Mouse (Mus musculus) CH12.LX (cell line): ENCODE data around the gene Fam217b.

ENCODE experiments used
- CTCF ChIP-seq, 2 experiments: IDR thresholded peaks in 1 of 2; conservative IDR thresholded peaks in 1 of 2; 2 replicates each; pipeline ENCODE4 v1.5.1; 2011 to 2012; ENCODE audit warnings: low read depth in 2 of 2, low read length in 2 of 2, improper control_type of control experiment in 1 of 2, inconsistent platforms in 1 of 2, mild to moderate bottlenecking in 1 of 2, moderate library complexity in 1 of 2
- ELF1 ChIP-seq: IDR thresholded peaks from 2 replicates; pipeline ENCODE4 v1.6.1; 2014; ENCODE audit warnings: low read depth, mild to moderate bottlenecking, inconsistent platforms, low read length, improper control_type of control experiment
- MAX ChIP-seq: IDR thresholded peaks from 2 replicates; pipeline ENCODE4 v1.6.1; 2011; ENCODE audit warnings: low read length, improper control_type of control experiment
- NRF1 ChIP-seq: IDR thresholded peaks from 2 replicates; pipeline ENCODE4 v1.6.1; 2014; ENCODE audit warnings: low read depth, mild to moderate bottlenecking, inconsistent platforms, low read length, improper control_type of control experiment, moderate library complexity

GRCm38 (mm10) chr2:178422186-178422585 lies 7.9 kb downstream of the Fam217b start:
- no peak for TF ChIP-seq NRF1
- TF ChIP-seq ELF1 = no peak
- no peak for TF ChIP-seq MAX
- TF ChIP-seq CTCF (conservative IDR thresholded peaks at IDR 0.05 in 1 of 2, IDR thresholded peaks at IDR 0.05 in 1 of 2; ENCODE audit: low read depth in 2 of 2, low read length in 2 of 2) = no peak
